Mouse (Mus musculus): ENCODE data around the gene Olfr64.

GRCm38 (mm10) chr7:103859076-103859475 lies 35.2 kb downstream of the Olfr64 start:
- TF ChIP-seq CTCF (IDR thresholded peaks at IDR 0.05; ENCODE audit: low read depth) (no peak), EP300 (IDR thresholded peaks at IDR 0.05; ENCODE audit: low read depth) (peak; percentile 97)

All from liver, embryonic 14.5 days (tissue).